Mouse (Mus musculus) olfactory bulb, adult 2 months (tissue): Measurements from ENCODE around the gene Atp2b1. TPM values are rescaled to one million over a fixed set of nuclear protein-coding genes. Genes with fewer than 3 reads are reported as not detected.

Source experiments
- H3K27ac ChIP-seq: fragments of 200-500 bp; 2 replicates; pipeline ENCODE4 v1.5.1; 2012; ENCODE audit warnings: low read depth, low read length; ENCODE audit not compliant: insufficient read depth
- H3K4me1 ChIP-seq: fragments of 200-500 bp; 2 replicates; pipeline ENCODE4 v1.6.1; 2012; ENCODE audit warnings: low read length; ENCODE audit not compliant: control insufficient read depth, insufficient read depth
- H3K4me3 ChIP-seq: fragments of 200-500 bp; 2 replicates; pipeline ENCODE4 v1.5.1; 2012; ENCODE audit warnings: mild to moderate bottlenecking, low read depth, low read length, moderate library complexity; ENCODE audit not compliant: insufficient read depth
- CTCF ChIP-seq: fragments of 200-500 bp; IDR thresholded peaks from 2 replicates; pipeline ENCODE4 v1.5.1; 2012; ENCODE audit warnings: low read depth, mild to moderate bottlenecking, low read length, moderate library complexity; ENCODE audit not compliant: insufficient read depth
- POLR2A ChIP-seq: fragments of 200-500 bp; IDR thresholded peaks from 2 replicates; pipeline ENCODE4 v1.6.1; 2012; ENCODE audit warnings: mild to moderate bottlenecking, low read depth, low read length, moderate library complexity; ENCODE audit not compliant: insufficient read depth
- WGBS: fragments of 180-500 bp; shearing (Covaris S2); methylation state at CpG from one replicate; pipeline ENCODE4 v1.1.7; 2018; 5-methylcytosine and 5-hydroxymethylcytosine counted together
- polyA plus RNA-seq: library from polyadenylated mRNA; stranded (reverse); fragments of >200 nt; gene quantifications from 2 replicates; pipeline ENCODE4 v1.2.4, GENCODE M21; 2012; ENCODE audit warnings: low replicate concordance; ENCODE audit not compliant: missing spikeins, insufficient read depth, insufficient read length

Atp2b1 gene
- 354 and 685 TPM in 2 replicates for polyA plus RNA-seq

GRCm38 (mm10) chr10:98913961-98914809 is at the start of gene Atp2b1:
TSS of gene Atp2b1 (plus strand) at chr10:98914406.
- H3K4me1 ChIP-seq = no peaks in the 10 kb centered on the region
- TF ChIP-seq CTCF (no peak), POLR2A (peak; percentile 87)
- peak within 1 kb of the TSS; percentile 97 for H3K27ac ChIP-seq
- under 1% methylated on average over 101 of the region's 120 CpGs for WGBS
- H3K4me3 ChIP-seq = peak within 1 kb of the TSS; percentile 79

- 83% methylated on average over 3 of the region's 3 CpGs for WGBS
- no peak for TF ChIP-seq POLR2A
- no peak for TF ChIP-seq CTCF
- no peak overlapping the region for H3K27ac ChIP-seq
- H3K4me1 ChIP-seq = no peaks in the 10 kb centered on the region
- H3K4me3 ChIP-seq = no peak overlapping the region
Observed at GRCm38 (mm10) chr10:98864851-98865250, 49.4 kb upstream of the Atp2b1 start.

GRCm38 (mm10) chr10:98866836-98867370 is 47.3 kb upstream of the Atp2b1 start:
- no peak for TF ChIP-seq POLR2A
- no peak for TF ChIP-seq CTCF
- Histone ChIP-seq H3K27ac (no peak overlapping the region), H3K4me3 (no peak overlapping the region), H3K4me1 (no peaks in the 10 kb centered on the region)
- WGBS = 99% methylated on average over 5 of the region's 5 CpGs

GRCm38 (mm10) chr10:98868351-98868908 is 45.8 kb upstream of the Atp2b1 start:
- Histone ChIP-seq H3K4me1 (no peaks in the 10 kb centered on the region), H3K27ac (no peak overlapping the region), H3K4me3 (no peak overlapping the region)
- WGBS = 95% methylated on average over 4 of the region's 4 CpGs
- TF ChIP-seq CTCF (no peak), POLR2A (no peak)

GRCm38 (mm10) chr10:98877855-98878254 is 36.4 kb upstream of the Atp2b1 start:
- H3K4me3 ChIP-seq = no peak overlapping the region
- H3K4me1 ChIP-seq = no peaks in the 10 kb centered on the region
- H3K27ac ChIP-seq = no peak overlapping the region
- no peak for TF ChIP-seq CTCF
- no peak for TF ChIP-seq POLR2A
- 78% methylated on average over 3 of the region's 3 CpGs for WGBS

GRCm38 (mm10) chr10:98878636-98879035 is 35.6 kb upstream of the Atp2b1 start:
- WGBS = 79% methylated on average over 2 of the region's 2 CpGs
- no peaks in the 10 kb centered on the region for H3K4me1 ChIP-seq
- TF ChIP-seq CTCF = no peak

GRCm38 (mm10) chr10:98880057-98880456 is 34.1 kb upstream of the Atp2b1 start:
- Histone ChIP-seq H3K27ac (no peak overlapping the region), H3K4me1 (no peaks in the 10 kb centered on the region), H3K4me3 (no peak overlapping the region)
- TF ChIP-seq CTCF = no peak
- no peak for TF ChIP-seq POLR2A
- 70% methylated on average over 8 of the region's 8 CpGs for WGBS

More at GRCm38 (mm10) chr10:98878636-98879035, 35.6 kb upstream of the Atp2b1 start:
- Histone ChIP-seq H3K4me3 (no peak overlapping the region), H3K27ac (no peak overlapping the region)

GRCm38 (mm10) chr10:98880711-98881110 is 33.5 kb upstream of the Atp2b1 start:
- no peak overlapping the region for H3K27ac ChIP-seq
- H3K4me1 ChIP-seq = no peaks in the 10 kb centered on the region
- no peak overlapping the region for H3K4me3 ChIP-seq
- 89% methylated on average over 2 of the region's 2 CpGs for WGBS
- TF ChIP-seq POLR2A = no peak
- no peak for TF ChIP-seq CTCF

- TF ChIP-seq CTCF (no peak), POLR2A (no peak)
- 94% methylated on average over 6 of the region's 6 CpGs for whole genome bisulfite sequencing
- H3K4me3 ChIP-seq = no peak overlapping the region
- no peaks in the 10 kb centered on the region for H3K4me1 ChIP-seq
- H3K27ac ChIP-seq = no peak overlapping the region
Observed at GRCm38 (mm10) chr10:98881492-98881891, 32.7 kb upstream of the Atp2b1 start.
